Mouse (Mus musculus) forebrain, embryonic 11.5 days (tissue): Measurements from ENCODE around the gene Cyp1b1. TPM values are rescaled to one million over a fixed set of nuclear protein-coding genes. Genes with fewer than 3 reads are reported as not detected.

Experiments
- ATAC-seq: fragments of 200-750 bp; cut with Nextera tagmentation; replicated peaks from 2 replicates; pipeline ENCODE4 v1.8.0; 2017; ENCODE audit warnings: moderate TSS enrichment; ENCODE audit not compliant: low FRiP score
- DNase-seq: peaks from one replicate; pipeline ENCODE4 v3.0.0-alpha.2; 2017; ENCODE audit warnings: low spot score
- H3K27ac ChIP-seq: fragments of 300-500 bp; sonication (generic); 2 replicates; pipeline ENCODE4 v1.5.1; 2014; ENCODE audit warnings: low read depth, low read length
- H3K27me3 ChIP-seq: fragments of 300-500 bp; sonication (generic); 2 replicates; pipeline ENCODE4 v1.6.1; 2014; ENCODE audit warnings: mild to moderate bottlenecking, low read length, mixed read lengths; ENCODE audit not compliant: control insufficient read depth, insufficient read depth
- H3K36me3 ChIP-seq: fragments of 300-500 bp; sonication (generic); 2 replicates; pipeline ENCODE4 v1.6.1; 2014; ENCODE audit warnings: mild to moderate bottlenecking, low read length, moderate library complexity, mixed read lengths; ENCODE audit not compliant: control insufficient read depth, insufficient read depth
- H3K4me1 ChIP-seq: fragments of 300-500 bp; sonication (generic); replicated peaks from 2 replicates; pipeline ENCODE4 v1.6.1; 2014; ENCODE audit warnings: low read length, mixed read lengths; ENCODE audit not compliant: control insufficient read depth, insufficient read depth
- H3K4me2 ChIP-seq: fragments of 300-500 bp; sonication (generic); 2 replicates; pipeline ENCODE4 v1.6.1; 2014; ENCODE audit warnings: low read depth, mild to moderate bottlenecking, low read length, moderate library complexity, mixed read lengths; ENCODE audit not compliant: severe bottlenecking
- H3K4me3 ChIP-seq: fragments of 300-500 bp; sonication (generic); 2 replicates; pipeline ENCODE4 v1.5.1; 2014; ENCODE audit warnings: low read depth, low read length
- H3K9ac ChIP-seq: fragments of 300-500 bp; sonication (generic); 2 replicates; pipeline ENCODE4 v1.6.1; 2014; ENCODE audit warnings: low read length
- H3K9me3 ChIP-seq: fragments of 300-500 bp; sonication (generic); 2 replicates; pipeline ENCODE4 v1.6.1; 2016; ENCODE audit warnings: low read length, mixed read lengths; ENCODE audit not compliant: control insufficient read depth
- WGBS: fragments of 180-500 bp; shearing (Covaris S2); extraction: QIAGEN DNeasy Blood & Tissue Kit; methylation state at CpG from one replicate; pipeline ENCODE4 v1.1.7; 2014; 5-methylcytosine and 5-hydroxymethylcytosine counted together
- polyA plus RNA-seq: library from polyadenylated mRNA; unstranded; fragments of >200 nt; fragmentation: Nextera tagmentation; extraction: Ambion mirVana; gene quantifications from 2 replicates; pipeline ENCODE4 v1.2.1, GENCODE M21; 2014

Cyp1b1 gene
- polyA plus RNA-seq, 1 experiment from 2014 or later, result 2.1 TPM

DNA sequence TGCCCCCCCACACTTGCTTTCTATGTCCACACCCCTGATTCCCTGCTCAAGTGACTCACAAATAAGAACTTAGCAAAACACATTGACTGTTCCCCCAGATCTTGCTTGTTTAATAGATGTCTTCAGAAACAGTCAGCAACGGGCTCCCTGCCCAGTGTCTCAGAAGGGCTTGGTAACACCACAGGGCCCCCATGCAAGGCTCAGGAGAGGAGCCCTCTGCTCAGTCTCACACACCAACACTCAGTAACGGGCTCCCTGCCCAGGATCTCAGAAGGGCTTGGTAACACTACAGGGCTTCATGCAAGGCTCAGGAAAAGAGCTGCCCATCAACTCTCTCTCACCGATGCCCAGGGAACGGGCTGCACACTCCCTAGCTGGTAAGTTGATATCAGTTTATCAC lies 19.8 kb downstream of the Cyp1b1 start:
- Histone ChIP-seq H3K9me3 (no peaks in the 10 kb centered on the region), H3K27ac (no peak overlapping the region), H3K4me1 (no peaks in the 10 kb centered on the region), H3K36me3 (no peaks in the 10 kb centered on the region), H3K27me3 (no peaks in the 10 kb centered on the region), H3K4me2 (no peak overlapping the region), H3K9ac (no peak overlapping the region), H3K4me3 (no peak overlapping the region)
- 86% methylated on average over 4 of the region's 4 CpGs for WGBS
- ATAC-seq, result no peak
- DNase-seq, result no peak

DNA sequence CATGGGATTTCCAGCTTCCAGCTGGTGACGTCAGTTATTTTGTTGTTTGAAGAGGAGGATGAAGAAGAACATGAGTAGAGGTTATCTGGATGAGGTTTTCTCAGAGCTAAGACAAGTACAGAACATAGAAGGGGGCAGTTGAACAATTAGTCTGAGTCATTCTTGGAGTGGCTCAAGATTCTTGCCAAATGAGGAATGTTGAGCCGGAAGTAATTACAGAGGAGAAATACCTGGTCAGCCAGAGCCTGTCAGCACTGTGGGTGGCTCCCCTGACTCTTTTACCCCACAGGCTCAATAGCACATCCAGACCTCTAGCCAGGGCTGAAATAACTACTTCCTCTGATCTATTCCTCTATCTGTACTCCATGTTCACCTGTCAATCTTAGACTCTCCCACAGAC lies 44.0 kb downstream of the Cyp1b1 start:
- H3K4me3 ChIP-seq, result no peak overlapping the region
- ATAC-seq, result no peak
- H3K4me1 ChIP-seq, result no peaks in the 10 kb centered on the region
- no peak for DNase-seq
- H3K9ac ChIP-seq, result no peak overlapping the region
- no peaks in the 10 kb centered on the region for H3K27me3 ChIP-seq
- 73% methylated on average over 2 of the region's 2 CpGs for WGBS
- H3K36me3 ChIP-seq, result no peaks in the 10 kb centered on the region
- H3K27ac ChIP-seq, result no peak overlapping the region
- no peaks in the 10 kb centered on the region for H3K9me3 ChIP-seq
- no peak overlapping the region for H3K4me2 ChIP-seq

DNA sequence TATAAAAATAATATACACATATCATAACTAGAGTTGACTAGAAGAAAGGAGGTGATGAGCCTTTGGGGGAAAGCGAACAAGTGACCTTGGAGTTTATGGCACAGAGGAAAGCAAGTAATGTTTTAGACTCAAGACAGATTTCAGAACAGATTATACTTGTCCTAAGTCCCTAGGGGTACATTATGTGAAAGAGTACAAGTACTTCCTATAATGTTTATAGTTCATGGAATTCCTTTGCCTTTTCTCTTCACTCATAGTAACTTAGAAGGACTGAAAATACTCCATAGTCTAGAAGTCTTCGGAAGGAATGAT lies 50.8 kb downstream of the Cyp1b1 start:
- DNase-seq, result no peak
- H3K9ac ChIP-seq, result no peak overlapping the region
- H3K4me2 ChIP-seq, result no peak overlapping the region
- 94% methylated on average over 2 of the region's 2 CpGs for WGBS
- no peaks in the 10 kb centered on the region for H3K9me3 ChIP-seq
- H3K4me1 ChIP-seq, result no peaks in the 10 kb centered on the region
- no peaks in the 10 kb centered on the region for H3K36me3 ChIP-seq
- no peak overlapping the region for H3K4me3 ChIP-seq
- H3K27ac ChIP-seq, result no peak overlapping the region
- ATAC-seq, result no peak
- H3K27me3 ChIP-seq, result no peaks in the 10 kb centered on the region

DNA sequence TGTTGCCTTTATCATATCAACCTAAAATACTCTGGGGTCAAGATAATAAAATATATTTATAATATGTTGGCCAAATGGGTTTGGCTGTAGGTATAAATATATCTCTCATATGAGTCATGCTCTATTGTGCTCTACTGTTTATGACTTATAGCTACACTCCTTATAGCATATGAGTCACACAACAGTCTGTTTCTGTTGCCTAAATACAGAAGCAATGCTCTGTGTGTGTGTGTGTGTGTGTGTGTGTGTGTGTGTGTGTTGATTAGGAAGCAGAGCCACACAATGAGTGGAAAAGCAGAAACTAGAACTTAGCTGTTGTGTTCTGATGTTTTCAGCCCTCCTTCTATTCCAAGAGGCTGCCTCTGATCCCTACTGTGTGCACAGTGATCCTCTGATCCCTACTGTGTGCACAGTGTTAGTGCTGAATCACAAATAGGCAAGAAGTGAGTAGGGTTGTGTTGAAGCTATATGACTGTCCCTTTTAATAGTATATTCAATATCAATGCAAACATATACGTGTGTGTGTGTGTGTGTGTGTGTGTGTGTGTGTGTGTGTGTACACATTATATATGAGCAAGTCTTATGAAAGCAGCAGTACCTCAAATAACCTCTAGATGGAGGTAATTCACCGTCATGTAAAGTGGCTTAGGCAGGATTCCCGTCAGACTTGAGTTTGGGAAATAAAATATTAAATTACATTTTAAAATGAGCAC lies 51.3 kb downstream of the Cyp1b1 start:
- no peak overlapping the region for H3K4me3 ChIP-seq
- no peak overlapping the region for H3K27ac ChIP-seq
- ATAC-seq, result no peak
- H3K4me1 ChIP-seq, result no peaks in the 10 kb centered on the region
- no peak overlapping the region for H3K4me2 ChIP-seq
- no peaks in the 10 kb centered on the region for H3K36me3 ChIP-seq
- no peak for DNase-seq
- H3K27me3 ChIP-seq, result no peaks in the 10 kb centered on the region
- no peaks in the 10 kb centered on the region for H3K9me3 ChIP-seq
- H3K9ac ChIP-seq, result no peak overlapping the region
- 27% methylated on average over 3 of the region's 3 CpGs for WGBS

DNA sequence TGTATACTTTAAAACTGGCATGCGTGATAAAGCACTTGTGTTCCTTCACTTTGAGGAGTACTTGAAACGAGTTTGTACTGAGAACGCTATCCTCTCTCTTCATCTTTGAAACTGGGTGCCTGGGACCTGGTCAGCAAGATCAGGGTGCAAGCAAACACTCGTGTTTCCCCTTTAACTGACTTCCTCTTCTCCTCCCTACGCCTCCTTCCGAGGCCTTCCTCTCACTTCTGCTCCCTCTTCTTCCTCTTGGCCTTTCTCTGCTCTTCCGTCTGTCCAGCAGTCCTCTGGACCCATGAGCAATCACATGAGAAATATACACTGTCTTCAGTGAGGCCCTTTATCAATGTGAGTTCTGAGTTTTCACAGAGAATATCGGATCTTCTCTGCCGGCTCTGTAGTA lies 53.0 kb downstream of the Cyp1b1 start:
- DNase-seq (no peak), ATAC-seq (no peak)
- Histone ChIP-seq H3K36me3 (no peaks in the 10 kb centered on the region), H3K4me3 (no peak overlapping the region), H3K4me2 (no peak overlapping the region), H3K9ac (no peak overlapping the region), H3K27me3 (no peaks in the 10 kb centered on the region), H3K9me3 (no peaks in the 10 kb centered on the region), H3K4me1 (no peaks in the 10 kb centered on the region), H3K27ac (no peak overlapping the region)
- WGBS, result 82% methylated on average over 9 of the region's 9 CpGs

DNA sequence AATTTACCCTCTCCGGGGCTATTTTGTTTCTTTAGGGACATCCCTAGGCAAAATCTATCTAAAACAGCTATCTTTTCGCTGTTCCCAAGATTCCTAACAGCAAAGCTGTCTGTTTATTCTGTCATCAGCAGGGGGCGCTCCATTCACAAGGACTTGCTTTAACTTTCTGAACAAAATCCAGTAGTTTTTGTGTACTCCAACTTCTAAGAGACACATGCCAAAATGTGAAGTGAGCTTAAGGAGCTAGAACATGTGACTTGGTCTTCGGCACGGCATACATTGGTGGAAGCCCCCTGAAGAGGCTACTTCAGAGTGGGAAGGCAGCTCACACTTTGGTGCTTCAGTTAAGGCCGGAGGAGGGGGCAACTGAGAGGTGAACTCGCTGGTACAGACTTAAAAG lies 53.5 kb downstream of the Cyp1b1 start:
- Histone ChIP-seq H3K9ac (no peak overlapping the region), H3K4me2 (no peak overlapping the region), H3K27me3 (no peaks in the 10 kb centered on the region), H3K36me3 (no peaks in the 10 kb centered on the region), H3K27ac (no peak overlapping the region), H3K4me1 (no peaks in the 10 kb centered on the region), H3K9me3 (no peaks in the 10 kb centered on the region), H3K4me3 (no peak overlapping the region)
- ATAC-seq, result 0 out of 2 replicates have a peak, but pooled peaks have one; percentile 27
- WGBS, result 48% methylated on average over 7 of the region's 7 CpGs
- peak; percentile 74 for DNase-seq

- H3K9me3 ChIP-seq, result no peaks in the 10 kb centered on the region
- H3K36me3 ChIP-seq, result no peaks in the 10 kb centered on the region
- H3K9ac ChIP-seq, result no peak overlapping the region
- no peak overlapping the region for H3K27ac ChIP-seq
- no peaks in the 10 kb centered on the region for H3K4me1 ChIP-seq
- 77% methylated on average over 8 of the region's 8 CpGs for WGBS
- H3K27me3 ChIP-seq, result no peaks in the 10 kb centered on the region
- no peak for DNase-seq
- H3K4me3 ChIP-seq, result no peak overlapping the region
- no peak for ATAC-seq
- H3K4me2 ChIP-seq, result no peak overlapping the region
Measured at GRCm38 (mm10) chr17:79658863-79659262, 56.0 kb downstream of the Cyp1b1 start.

DNA sequence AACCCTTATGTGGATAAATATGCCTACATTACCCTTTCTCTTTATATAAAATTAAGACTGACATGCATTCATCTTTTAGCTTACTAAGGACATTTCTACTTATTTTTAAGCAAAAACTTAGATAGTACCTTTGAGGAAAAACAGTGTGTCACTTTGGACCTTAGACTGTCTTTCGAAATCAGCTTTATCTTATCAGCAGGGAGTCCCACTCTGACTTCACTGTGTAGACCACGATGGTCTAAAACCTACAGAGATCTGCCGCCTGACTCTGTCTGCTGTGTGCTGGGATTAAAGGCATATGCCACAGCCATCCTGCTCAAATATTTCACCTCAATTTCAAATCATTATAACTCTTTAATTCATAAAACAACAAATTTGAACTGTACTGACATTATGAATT lies 56.4 kb downstream of the Cyp1b1 start:
- Histone ChIP-seq H3K4me3 (no peak overlapping the region), H3K27ac (no peak overlapping the region), H3K4me2 (no peak overlapping the region), H3K27me3 (no peaks in the 10 kb centered on the region), H3K9me3 (no peaks in the 10 kb centered on the region), H3K36me3 (no peaks in the 10 kb centered on the region), H3K9ac (no peak overlapping the region), H3K4me1 (no peaks in the 10 kb centered on the region)
- DNase-seq (no peak), ATAC-seq (no peak)
- 65% methylated on average over 3 of the region's 3 CpGs for WGBS

DNA sequence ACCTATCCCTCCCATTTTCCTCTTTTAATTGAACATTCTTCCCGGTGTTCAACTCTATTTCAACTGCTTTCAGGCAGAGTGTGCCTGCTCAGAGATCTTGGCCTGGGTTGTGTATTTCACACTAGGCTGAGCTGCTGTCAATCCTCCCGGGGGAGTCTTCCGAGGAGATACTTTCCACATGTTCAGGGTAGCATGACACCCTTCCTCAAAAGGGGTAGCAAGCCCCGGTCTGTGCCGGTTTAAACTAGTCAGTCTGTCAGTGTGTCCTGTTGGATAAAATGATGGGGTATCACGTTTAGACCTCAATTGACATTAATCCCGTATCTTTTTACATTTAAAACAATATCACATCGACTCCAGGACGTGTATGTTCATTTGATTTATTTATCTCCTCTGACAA lies 57.1 kb downstream of the Cyp1b1 start:
- no peak overlapping the region for H3K4me2 ChIP-seq
- DNase-seq (no peak), ATAC-seq (no peak)
- H3K4me1 ChIP-seq, result no peaks in the 10 kb centered on the region
- no peak overlapping the region for H3K4me3 ChIP-seq
- WGBS, result 76% methylated on average over 9 of the region's 9 CpGs
- H3K9me3 ChIP-seq, result no peaks in the 10 kb centered on the region
- H3K27ac ChIP-seq, result no peak overlapping the region
- no peak overlapping the region for H3K9ac ChIP-seq
- no peaks in the 10 kb centered on the region for H3K36me3 ChIP-seq
- no peaks in the 10 kb centered on the region for H3K27me3 ChIP-seq
